In the genomic region with DNA sequence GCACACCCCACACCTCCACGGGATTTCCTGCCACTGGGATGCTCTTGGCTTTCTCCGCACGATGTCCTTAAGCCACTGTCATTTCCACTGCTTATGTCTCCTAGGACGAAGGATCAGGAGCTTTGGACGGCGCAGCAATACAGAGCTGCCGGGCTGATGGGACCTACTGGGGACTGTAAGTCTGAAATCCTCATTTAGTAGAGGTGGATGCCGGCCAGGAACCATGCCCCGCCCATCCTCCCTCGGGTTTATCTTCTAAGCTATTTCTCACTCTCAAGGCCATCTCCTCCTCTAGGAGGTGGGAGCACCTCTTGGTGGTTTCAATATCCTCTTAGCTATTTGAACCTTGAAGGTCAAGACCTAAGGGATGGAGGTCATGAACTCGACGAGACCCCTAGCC, we compare ENCODE assay signal across 9 mouse cellular contexts.
DNase-seq lines count a peak whose midpoint lies in the region; ATAC-seq and TF ChIP-seq lines count a peak whose summit lies in the region.
"Had no signal": no experiment of that assay in that cellular context is flagged by ENCODE, and none has a peak within 500 bp of the region (broad histone marks: within the 10 kb centered on the region; RNA-seq: fewer than 3 reads in every experiment).

No protein-coding gene starts in this region.

- no peak overlapping the region for H3K9ac ChIP-seq in MEL (ENCODE audit: control insufficient read depth, low read depth, low read length, poor library complexity, severe bottlenecking)
- no peak overlapping the region for H3K9ac ChIP-seq in limb, embryonic 13.5 days
- H3K9ac ChIP-seq: embryonic facial prominence, embryonic 15.5 days had no signal

- H3K36me3 ChIP-seq in MEL (ENCODE audit: control insufficient read depth in 1 of 2, insufficient read depth in 2 of 2, low read length in 2 of 2): peaks cover 0 to 14% of the 10 kb centered on the region in 2 experiments; a peak in 3 of 4 replicates
- peaks cover 25% of the 10 kb centered on the region for H3K36me3 ChIP-seq in limb, embryonic 13.5 days
- H3K36me3 ChIP-seq: embryonic facial prominence, embryonic 15.5 days had no signal

- H3K79me2 ChIP-seq in MEL (ENCODE audit: control insufficient read depth, insufficient read depth, low read length, poor library complexity): no peaks in the 10 kb centered on the region

- no peak for ATAC-seq in limb, embryonic 13.5 days (ENCODE audit: low FRiP score, low read depth)
- ATAC-seq in erythroblast, adult 5-6 weeks (replicated peaks; ENCODE audit: low FRiP score, poor library complexity, severe bottlenecking): no peak

- TF ChIP-seq POLR2A in MEL (IDR thresholded peaks at IDR 0.05; ENCODE audit: control insufficient read depth in 1 of 2, insufficient read depth in 1 of 2, low read depth in 1 of 2, low read length in 2 of 2, poor library complexity in 1 of 2): no peak

- 87% methylated on average over 12 of the region's 12 CpGs for WGBS in limb, embryonic 13.5 days

- no peak for TF ChIP-seq RAD21 in MEL (IDR thresholded peaks at IDR 0.05; ENCODE audit: low read depth, low read length)

- H3K27me3 ChIP-seq in MEL (ENCODE audit: control insufficient read depth in 1 of 2, insufficient read depth in 2 of 2, low read length in 2 of 2): no peaks in the 10 kb centered on the region
- H3K27me3 ChIP-seq in limb, embryonic 13.5 days: no peaks in the 10 kb centered on the region
- H3K27me3 ChIP-seq: embryonic facial prominence, embryonic 15.5 days had no signal

- H3K4me2 ChIP-seq in limb, embryonic 13.5 days (replicated peaks): no peak overlapping the region
- H3K4me2 ChIP-seq: embryonic facial prominence, embryonic 15.5 days had no signal

- no peak for TF ChIP-seq EP300 in MEL (IDR thresholded peaks at IDR 0.05; ENCODE audit: low read depth in 1 of 2, low read length in 2 of 2)

- no peaks in the 10 kb centered on the region for H3K9me3 ChIP-seq in MEL (replicated peaks; ENCODE audit: insufficient read depth, low read length)
- H3K9me3 ChIP-seq in limb, embryonic 13.5 days: no peaks in the 10 kb centered on the region
- H3K9me3 ChIP-seq: embryonic facial prominence, embryonic 15.5 days had no signal

- no peak for TF ChIP-seq CTCF in MEL (IDR thresholded peaks at IDR 0.05 in 2 of 3, conservative IDR thresholded peaks at IDR 0.05 in 1 of 3; ENCODE audit: control insufficient read depth in 1 of 3, insufficient read depth in 1 of 3, low read depth in 2 of 3, low read length in 3 of 3, poor library complexity in 1 of 3, severe bottlenecking in 1 of 3)

- H3K4me3 ChIP-seq in MEL (ENCODE audit: control insufficient read depth in 1 of 2, insufficient read depth in 1 of 2, low read depth in 2 of 2, low read length in 2 of 2): no peak overlapping the region
- H3K4me3 ChIP-seq in limb, embryonic 13.5 days: no peak overlapping the region
- H3K4me3 ChIP-seq: embryonic facial prominence, embryonic 15.5 days had no signal

- DNase-seq in MEL (ENCODE audit: low read depth, low spot score): peak; percentile 31
- DNase-seq in adrenal gland, postnatal 14 days: peak; percentile 67
- DNase-seq in heart, adult 9 months (ENCODE audit: low spot score in 2 of 2): peak; percentile 47 to 57
- DNase-seq in cerebellum, adult 9-10 months: no peak
- no peak for DNase-seq in left cerebral cortex, postnatal 36 days (ENCODE audit: low spot score in 2 of 2)
- no peak for DNase-seq in right cerebral cortex, adult 2 months (ENCODE audit: low spot score in 2 of 2)

- H3K27ac ChIP-seq in MEL (ENCODE audit: control insufficient read depth, low read depth, low read length): no peak overlapping the region
- H3K27ac ChIP-seq in limb, embryonic 13.5 days: peak overlapping the region; percentile 70; the same call in 1 of the 2 replicates
- H3K27ac ChIP-seq: embryonic facial prominence, embryonic 15.5 days had no signal

- peaks cover 15 to 25% of the 10 kb centered on the region in 2 experiments for H3K4me1 ChIP-seq in MEL (ENCODE audit: control insufficient read depth in 1 of 2, insufficient read depth in 2 of 2, low read length in 2 of 2)
- peaks cover 28% of the 10 kb centered on the region for H3K4me1 ChIP-seq in limb, embryonic 13.5 days

- intact Hi-C loops in left cerebral cortex, postnatal 36 days (cut with DNase I): no loop called here

TF ChIP-seq in MEL, 35 proteins besides CTCF, POLR2A, EP300 and RAD21:
- TF ChIP-seq MAZ (IDR thresholded peaks at IDR 0.05; ENCODE audit: low read depth, low read length): no peak
- TF ChIP-seq HCFC1 (IDR thresholded peaks at IDR 0.05; ENCODE audit: low read depth, low read length): no peak
- TF ChIP-seq SMC3 (IDR thresholded peaks at IDR 0.05; ENCODE audit: low read depth, low read length): no peak
- TF ChIP-seq CHD1 (IDR thresholded peaks at IDR 0.05; ENCODE audit: low read depth, low read length): no peak
- TF ChIP-seq MXI1 (IDR thresholded peaks at IDR 0.05; ENCODE audit: low read depth, low read length): no peak
- TF ChIP-seq ZC3H11A (IDR thresholded peaks at IDR 0.05; ENCODE audit: low read depth, low read length): no peak
- no peak for TF ChIP-seq BHLHE40 (IDR thresholded peaks at IDR 0.05; ENCODE audit: borderline replicate concordance, low read depth, low read length)
- no peak for TF ChIP-seq USF2 (IDR thresholded peaks at IDR 0.05; ENCODE audit: borderline replicate concordance in 1 of 2, insufficient read depth in 1 of 2, low read depth in 1 of 2, low read length in 2 of 2)
- no peak for TF ChIP-seq TBP (IDR thresholded peaks at IDR 0.05; ENCODE audit: low read depth, low read length)

Comparison
In these comparisons a context has a peak if more than half of its experiments do, and no peak if none do; other contexts are left out.
1. DNase-seq: peak in MEL (single experiment), adrenal gland, postnatal 14 days (single experiment) and heart, adult 9 months (2 of 2); none in cerebellum, adult 9-10 months (single experiment), left cerebral cortex, postnatal 36 days (0 of 2) and right cerebral cortex, adult 2 months (0 of 2).